Mouse (Mus musculus) cerebellum, adult 2 months (tissue): Measurements from ENCODE around the gene Catsperg1.

Experiments used
- CTCF ChIP-seq: fragments of 200-500 bp; IDR thresholded peaks from 2 replicates; pipeline ENCODE4 v1.5.1; 2011; ENCODE audit warnings: low read depth, mild to moderate bottlenecking, control low read depth, low read length, moderate library complexity, borderline replicate concordance; ENCODE audit not compliant: insufficient read depth
- POLR2A ChIP-seq: fragments of 200-500 bp; IDR thresholded peaks from 2 replicates; pipeline ENCODE4 v1.6.1; 2011; ENCODE audit warnings: low read length, control low read depth, borderline replicate concordance; ENCODE audit not compliant: insufficient read depth

- TF ChIP-seq CTCF (no peak), POLR2A (no peak)
These were observed 65.1 kb downstream of the Catsperg1 start for GRCm38 (mm10) chr7:29148771-29149170.
